Comparison of ENCODE assay signal across 8 mouse cellular contexts in the genomic region with DNA sequence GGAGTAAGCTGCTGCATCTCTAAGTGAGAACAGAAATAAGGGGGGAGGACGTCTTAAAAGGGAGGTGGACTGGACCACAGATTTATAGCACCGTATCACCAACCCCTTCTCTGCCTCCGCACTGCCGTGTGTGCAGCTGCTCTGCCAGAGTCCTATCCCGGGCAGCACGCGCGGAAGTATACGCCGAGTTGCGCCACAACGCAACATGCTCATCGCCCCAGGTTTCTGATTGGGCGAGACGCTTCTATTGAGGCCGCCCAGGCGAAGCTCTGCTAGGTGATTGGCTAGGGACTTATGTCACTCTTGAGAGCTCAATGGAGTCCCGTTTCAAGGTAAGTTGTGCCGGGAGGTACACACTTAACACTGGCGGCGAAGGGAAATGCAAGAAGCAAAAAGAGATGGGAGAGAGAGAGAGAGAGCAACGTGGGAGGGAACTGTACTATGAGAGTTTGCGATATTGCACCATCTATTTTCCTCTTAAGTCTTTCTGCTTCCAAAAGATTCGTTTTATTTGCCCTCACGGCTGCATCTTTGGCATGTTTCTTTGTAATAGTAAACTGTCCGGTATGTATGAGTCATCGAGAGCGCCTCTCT. TPM values are rescaled to one million over a fixed set of nuclear protein-coding genes. Genes with fewer than 3 reads are reported as not detected.
DNase-seq lines count a peak whose midpoint lies in the region.

No protein-coding gene starts in this region.

- intact Hi-C loops in gastrocnemius, postnatal 36 days (cut with DNase I): no loop called here

- peak; percentile 88 for DNase-seq in adrenal gland, postnatal 25 days
- DNase-seq in embryo, embryonic 11.5 days (ENCODE audit: low read depth, low spot score): peak; percentile 95
- DNase-seq in gastrocnemius, postnatal 36 days: peak; percentile 58 to 71
- peak; percentile 23 for DNase-seq in induced T-regulatory cell, adult 2 months (ENCODE audit: low read depth)
- DNase-seq in left cerebral cortex, adult 18-20 months (ENCODE audit: low spot score in 2 of 2): peak; percentile 95 to 97
- peak; percentile 89 for DNase-seq in lung, postnatal 25 days (ENCODE audit: low spot score)
- DNase-seq in retina, postnatal 7 days (ENCODE audit: low read depth, low spot score): peak; percentile 93
- peak; percentile 92 for DNase-seq in yolk sac, embryonic 10.5 days (ENCODE audit: low spot score)

RNA-seq across cellular contexts. Expression of a gene that starts 24.2 kb away (rescaled TPM):
- 1.2 and 2.9 TPM in 2 replicates for total RNA-seq in adrenal gland, postnatal 25 days (2021)
- under 1 TPM; 0.12 to 0.20 TPM for total RNA-seq in gastrocnemius, postnatal 36 days (2021)
- 100 to 1,000 TPM in 1 of 2 experiments, 10 to 100 TPM in 1; 94.8 to 104 TPM for total RNA-seq in left cerebral cortex, adult 18-20 months (2021)

Comparison
In these comparisons a context has a peak if more than half of its experiments do, and no peak if none do; other contexts are left out.
1. Peak in every context shown above with its lines: DNase-seq.
2. DNase-seq: peak in every context shown above with its lines; median percentile 96 in left cerebral cortex, adult 18-20 months; 95 in embryo, embryonic 11.5 days; 93 in retina, postnatal 7 days; 92 in yolk sac, embryonic 10.5 days; 89 in lung, postnatal 25 days; 88 in adrenal gland, postnatal 25 days; 64 in gastrocnemius, postnatal 36 days; 23 in induced T-regulatory cell, adult 2 months.
3. RNA of a gene that starts 24.2 kb away (total RNA-seq): 94.8 to 104 TPM in left cerebral cortex, adult 18-20 months; 1.2 to 2.9 TPM in adrenal gland, postnatal 25 days and 0.12 to 0.20 TPM in gastrocnemius, postnatal 36 days; every median in the first group is over 10 times any median in the second.